9 mouse cellular contexts compared by ENCODE assay signal in genomic region chr9:121936952-121937351, GRCm38 (mm10). TPM values are rescaled to one million over a fixed set of nuclear protein-coding genes. Genes with fewer than 3 reads are reported as not detected.
DNase-seq lines count a peak whose midpoint lies in the region; ATAC-seq and TF ChIP-seq lines count a peak whose summit lies in the region.
"Had no signal": no experiment of that assay in that cellular context is flagged by ENCODE, and none has a peak within 500 bp of the region (broad histone marks: within the 10 kb centered on the region; RNA-seq: fewer than 3 reads in every experiment).

No protein-coding gene starts in this region.

- peak overlapping the region; percentile 52; the same call in 1 of the 2 replicates for H3K4me2 ChIP-seq in lung, embryonic 15.5 days
- H3K4me2 ChIP-seq in hindbrain, embryonic 15.5 days: peak overlapping the region; percentile 50
- H3K4me2 ChIP-seq in neural tube, embryonic 15.5 days: peak overlapping the region; percentile 51
- H3K4me2 ChIP-seq in heart, embryonic 12.5 days: no peak overlapping the region

- H3K36me3 ChIP-seq in lung, embryonic 15.5 days: no peaks in the 10 kb centered on the region
- no peaks in the 10 kb centered on the region for H3K36me3 ChIP-seq in hindbrain, embryonic 15.5 days
- no peaks in the 10 kb centered on the region for H3K36me3 ChIP-seq in neural tube, embryonic 15.5 days
- H3K36me3 ChIP-seq in heart, embryonic 12.5 days: no peaks in the 10 kb centered on the region

- intact Hi-C loops in gastrocnemius, postnatal 14 days (cut with DNase I; ENCODE audit: low total_unique reads): no loop called here

- TF ChIP-seq CTCF in lung, adult 2 months (IDR thresholded peaks at IDR 0.05; ENCODE audit: insufficient read depth, low read length): no peak

- no peak overlapping the region for H3K9ac ChIP-seq in lung, embryonic 15.5 days
- H3K9ac ChIP-seq in hindbrain, embryonic 15.5 days: no peak overlapping the region
- H3K9ac ChIP-seq in neural tube, embryonic 15.5 days (replicated peaks): no peak overlapping the region
- H3K9ac ChIP-seq in heart, embryonic 12.5 days: no peak overlapping the region

- DNase-seq in lung, adult 2 months: no peak
- DNase-seq in cerebellum, adult 18-20 months: peak; percentile 21 to 30
- no peak for DNase-seq in gastrocnemius, postnatal 14 days
- DNase-seq in kidney, postnatal 10 days: no peak

- ATAC-seq in lung, embryonic 15.5 days (ENCODE audit: borderline replicate concordance, extremely low read depth, low FRiP score, low TSS enrichment): 0 out of 2 replicates have a peak, but pooled peaks have one; percentile 14
- peak; percentile 84 for ATAC-seq in hindbrain, embryonic 15.5 days (ENCODE audit: low FRiP score, low read depth)
- peak; percentile 87 for ATAC-seq in neural tube, embryonic 15.5 days (ENCODE audit: low FRiP score)
- no peak for ATAC-seq in heart, embryonic 12.5 days (ENCODE audit: insufficient number of reproducible peaks, low FRiP score)

- no peaks in the 10 kb centered on the region for H3K27me3 ChIP-seq in lung, embryonic 15.5 days
- H3K27me3 ChIP-seq in hindbrain, embryonic 15.5 days: no peaks in the 10 kb centered on the region
- H3K27me3 ChIP-seq in neural tube, embryonic 15.5 days (replicated peaks): no peaks in the 10 kb centered on the region
- H3K27me3 ChIP-seq in heart, embryonic 12.5 days (replicated peaks): peaks cover 15% of the 10 kb centered on the region

- TF ChIP-seq POLR2A in lung, adult 2 months (IDR thresholded peaks at IDR 0.05; ENCODE audit: borderline replicate concordance, extremely low read depth, low read depth, low read length): no peak

- 0 out of 2 replicates have a peak, but pooled peaks cover 3% of the 10 kb centered on the region for H3K4me1 ChIP-seq in lung, embryonic 15.5 days
- H3K4me1 ChIP-seq in lung, adult 2 months (ENCODE audit: control insufficient read depth, insufficient read depth, low read length): no peaks in the 10 kb centered on the region
- no peaks in the 10 kb centered on the region for H3K4me1 ChIP-seq in hindbrain, embryonic 15.5 days (replicated peaks)
- 0 out of 2 replicates have a peak, but pooled peaks cover 3% of the 10 kb centered on the region for H3K4me1 ChIP-seq in neural tube, embryonic 15.5 days
- H3K4me1 ChIP-seq in heart, embryonic 12.5 days (replicated peaks): no peaks in the 10 kb centered on the region

- H3K9me3 ChIP-seq in lung, embryonic 15.5 days: no peaks in the 10 kb centered on the region
- H3K9me3 ChIP-seq in hindbrain, embryonic 15.5 days: no peaks in the 10 kb centered on the region
- H3K9me3 ChIP-seq in neural tube, embryonic 15.5 days (replicated peaks): no peaks in the 10 kb centered on the region
- no peaks in the 10 kb centered on the region for H3K9me3 ChIP-seq in heart, embryonic 12.5 days (replicated peaks)

- no peak overlapping the region for H3K27ac ChIP-seq in lung, embryonic 15.5 days
- peak overlapping the region; percentile 74 for H3K27ac ChIP-seq in hindbrain, embryonic 15.5 days (replicated peaks)
- no peak overlapping the region for H3K27ac ChIP-seq in neural tube, embryonic 15.5 days (replicated peaks)
- no peak overlapping the region for H3K27ac ChIP-seq in heart, embryonic 12.5 days (ENCODE audit: poor library complexity, severe bottlenecking)

- H3K4me3 ChIP-seq in lung, embryonic 15.5 days: no peak overlapping the region
- no peak overlapping the region for H3K4me3 ChIP-seq in lung, adult 2 months (replicated peaks; ENCODE audit: extremely low read depth, low read depth, low read length)
- H3K4me3 ChIP-seq in hindbrain, embryonic 15.5 days: peak overlapping the region; percentile 43
- peak overlapping the region; percentile 47 for H3K4me3 ChIP-seq in neural tube, embryonic 15.5 days (replicated peaks)
- no peak overlapping the region for H3K4me3 ChIP-seq in heart, embryonic 12.5 days

- 70% methylated on average over 1 of the region's 1 CpGs for WGBS in lung, embryonic 15.5 days
- 68% methylated on average over 1 of the region's 1 CpGs for WGBS in lung, adult 2 months
- WGBS in hindbrain, embryonic 15.5 days: 48% methylated on average over 1 of the region's 1 CpGs
- 67% methylated on average over 1 of the region's 1 CpGs for WGBS in neural tube, embryonic 15.5 days
- 65% methylated on average over 1 of the region's 1 CpGs for WGBS in heart, embryonic 12.5 days

RNA-seq across cellular contexts. Expression of gene Fam198a, which starts 13.8 kb away (rescaled TPM):
- polyA plus RNA-seq in lung, embryonic 15.5 days (2015; fragmentation: Nextera tagmentation; extraction: Ambion mirVana): 2.2 and 2.5 TPM in 2 replicates
- 5.8 and 8.4 TPM in 2 replicates for polyA plus RNA-seq in lung, adult 2 months (2012; rRNA removed)
- polyA plus RNA-seq in hindbrain, embryonic 15.5 days (2015; fragmentation: Nextera tagmentation; extraction: Ambion mirVana): 1.8 and 2.1 TPM in 2 replicates
- 1.9 and 2.4 TPM in 2 replicates for polyA plus RNA-seq in neural tube, embryonic 15.5 days (2015; fragmentation: Nextera tagmentation; extraction: Ambion mirVana)
- total RNA-seq in gastrocnemius, postnatal 14 days (2021): 1 to 10 TPM; 3.1 to 4.3 TPM
- 0.68 and 1.00 TPM in 2 replicates for polyA plus RNA-seq in heart, embryonic 12.5 days (2016; fragmentation: Nextera tagmentation; extraction: Ambion mirVana)

RNA-seq across cellular contexts. Expression of gene Cyp8b1, which starts 20.8 kb away (rescaled TPM):
- polyA plus RNA-seq in lung, embryonic 15.5 days (2015; fragmentation: Nextera tagmentation; extraction: Ambion mirVana): not detected in 2 replicates
- 0.90 and 1.1 TPM in 2 replicates for polyA plus RNA-seq in lung, adult 2 months (2012; rRNA removed)
- polyA plus RNA-seq in hindbrain, embryonic 15.5 days (2015; fragmentation: Nextera tagmentation; extraction: Ambion mirVana): not detected in 2 replicates
- not detected in 2 replicates for polyA plus RNA-seq in neural tube, embryonic 15.5 days (2015; fragmentation: Nextera tagmentation; extraction: Ambion mirVana)
- total RNA-seq in gastrocnemius, postnatal 14 days (2021): not detected
- polyA plus RNA-seq in heart, embryonic 12.5 days (2016; fragmentation: Nextera tagmentation; extraction: Ambion mirVana): not detected in 2 replicates
- total RNA-seq: left cerebral cortex, adult 8-10 months had no signal

RNA-seq across cellular contexts. Expression of gene Ackr2, which starts 38.8 kb away (rescaled TPM):
- polyA plus RNA-seq in lung, embryonic 15.5 days (2015; fragmentation: Nextera tagmentation; extraction: Ambion mirVana): 1.1 and 1.3 TPM in 2 replicates
- 43.2 and 46.8 TPM in 2 replicates for polyA plus RNA-seq in lung, adult 2 months (2012; rRNA removed)
- 2.9 and 3.0 TPM in 2 replicates for polyA plus RNA-seq in hindbrain, embryonic 15.5 days (2015; fragmentation: Nextera tagmentation; extraction: Ambion mirVana)
- polyA plus RNA-seq in neural tube, embryonic 15.5 days (2015; fragmentation: Nextera tagmentation; extraction: Ambion mirVana): 1.5 and 1.7 TPM in 2 replicates
- 1 to 10 TPM; 2.2 to 2.8 TPM for total RNA-seq in gastrocnemius, postnatal 14 days (2021)
- 0.09 and 0.32 TPM in 2 replicates for polyA plus RNA-seq in heart, embryonic 12.5 days (2016; fragmentation: Nextera tagmentation; extraction: Ambion mirVana)

RNA-seq across cellular contexts. Expression of gene Pomgnt2, which starts 60.0 kb away (rescaled TPM):
- polyA plus RNA-seq in lung, embryonic 15.5 days (2015; fragmentation: Nextera tagmentation; extraction: Ambion mirVana): 13.0 and 13.5 TPM in 2 replicates
- polyA plus RNA-seq in lung, adult 2 months (2012; rRNA removed): 14.5 and 14.8 TPM in 2 replicates
- polyA plus RNA-seq in hindbrain, embryonic 15.5 days (2015; fragmentation: Nextera tagmentation; extraction: Ambion mirVana): 36.1 and 36.2 TPM in 2 replicates
- 34.3 and 37.8 TPM in 2 replicates for polyA plus RNA-seq in neural tube, embryonic 15.5 days (2015; fragmentation: Nextera tagmentation; extraction: Ambion mirVana)
- total RNA-seq in gastrocnemius, postnatal 14 days (2021): 1 to 10 TPM; 7.1 to 9.0 TPM
- polyA plus RNA-seq in heart, embryonic 12.5 days (2016; fragmentation: Nextera tagmentation; extraction: Ambion mirVana): 14.3 and 14.7 TPM in 2 replicates

Comparison
In these comparisons a context has a peak if more than half of its experiments do, and no peak if none do; other contexts are left out.
1. RNA of gene Ackr2, which starts 38.8 kb away (polyA plus RNA-seq): 43.2 to 46.8 TPM in lung, adult 2 months; 2.9 to 3.0 TPM in hindbrain, embryonic 15.5 days, 1.5 to 1.7 TPM in neural tube, embryonic 15.5 days, 1.1 to 1.3 TPM in lung, embryonic 15.5 days and 0.09 to 0.32 TPM in heart, embryonic 12.5 days; every median in the first group is over 10 times any median in the second.
2. H3K4me3 ChIP-seq: peak in hindbrain, embryonic 15.5 days (single experiment) and neural tube, embryonic 15.5 days (single experiment); none in lung, embryonic 15.5 days (single experiment), lung, adult 2 months (single experiment) and heart, embryonic 12.5 days (single experiment).
3. DNase-seq: peak in cerebellum, adult 18-20 months (2 of 2); none in lung, adult 2 months (single experiment), gastrocnemius, postnatal 14 days (single experiment) and kidney, postnatal 10 days (single experiment).